Mouse (Mus musculus): ENCODE results near the gene Cdc42se1. TPM values are rescaled to one million over a fixed set of nuclear protein-coding genes. Genes with fewer than 3 reads are reported as not detected.
A peak's percentile ranks its signal among the peaks of the same experiment; 100 is the strongest.
"Not testable (repeated sequence)": the region's sequence is repeated elsewhere in the genome, so short reads cannot be mapped to it uniquely, and the experiment has no call there.

Gene Cdc42se1
- polyA plus RNA-seq, 1 experiment from 2014 or later = 92.3 TPM

DNA sequence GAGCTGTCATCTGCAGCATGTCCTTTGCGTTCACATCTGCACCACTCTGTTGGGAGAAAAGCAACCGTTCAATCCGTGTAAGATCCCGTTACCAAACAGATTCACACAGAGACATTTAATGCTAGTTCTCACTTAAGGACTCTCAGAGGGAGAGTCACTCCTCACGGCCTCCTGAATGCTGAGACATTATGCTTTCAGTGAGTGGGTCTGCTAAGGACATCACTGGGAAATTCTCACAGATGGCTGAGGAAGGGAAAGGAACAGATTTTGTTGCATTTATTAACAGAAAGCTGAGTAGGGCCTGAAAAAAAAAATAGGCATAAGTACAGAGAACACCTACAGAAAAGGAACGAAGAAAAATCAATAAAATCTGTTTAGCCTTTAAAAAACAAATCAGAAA lies 24.7 kb upstream of the Cdc42se1 start:
- no peak overlapping the region for H3K4me2 ChIP-seq
- 88% methylated on average over 6 of the region's 6 CpGs for WGBS
- H3K9ac ChIP-seq = no peak overlapping the region
- no peak for ATAC-seq
- H3K4me1 ChIP-seq = no peaks in the 10 kb centered on the region
- no peak overlapping the region for H3K4me3 ChIP-seq
- no peaks in the 10 kb centered on the region for H3K9me3 ChIP-seq (replicated peaks)
- H3K36me3 ChIP-seq (ENCODE audit: poor library complexity, severe bottlenecking) = peaks cover 90% of the 10 kb centered on the region
- no peak overlapping the region for H3K27ac ChIP-seq
- no peaks in the 10 kb centered on the region for H3K27me3 ChIP-seq

DNA sequence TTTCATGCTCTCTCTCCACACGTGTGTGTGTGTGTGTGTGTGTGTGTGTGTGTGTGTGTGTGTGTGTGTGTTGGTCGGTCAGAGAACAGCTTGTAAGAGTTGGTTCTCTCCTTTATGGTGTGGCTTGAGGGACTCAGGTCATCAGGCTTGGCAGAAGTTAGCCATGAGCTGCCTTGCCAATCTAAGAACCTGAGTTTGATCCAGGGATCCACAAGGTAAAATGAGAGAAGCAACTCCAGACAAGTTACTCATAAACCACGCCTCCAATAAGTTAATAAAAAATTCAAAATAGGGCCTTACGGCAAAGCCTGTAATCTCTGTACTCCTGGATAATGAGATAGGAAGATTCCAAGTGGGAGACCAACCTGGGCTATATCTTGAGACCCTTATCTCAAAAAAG lies 20.2 kb upstream of the Cdc42se1 start:
- Histone ChIP-seq H3K4me2 (no peak overlapping the region), H3K4me1 (no peaks in the 10 kb centered on the region), H3K9me3 (replicated peaks) (no peaks in the 10 kb centered on the region), H3K27ac (no peak overlapping the region), H3K36me3 (ENCODE audit: poor library complexity, severe bottlenecking) (peaks cover 54% of the 10 kb centered on the region), H3K27me3 (no peaks in the 10 kb centered on the region), H3K4me3 (no peak overlapping the region), H3K9ac (no peak overlapping the region)
- 88% methylated on average over 4 of the region's 4 CpGs for WGBS
- ATAC-seq = no peak

DNA sequence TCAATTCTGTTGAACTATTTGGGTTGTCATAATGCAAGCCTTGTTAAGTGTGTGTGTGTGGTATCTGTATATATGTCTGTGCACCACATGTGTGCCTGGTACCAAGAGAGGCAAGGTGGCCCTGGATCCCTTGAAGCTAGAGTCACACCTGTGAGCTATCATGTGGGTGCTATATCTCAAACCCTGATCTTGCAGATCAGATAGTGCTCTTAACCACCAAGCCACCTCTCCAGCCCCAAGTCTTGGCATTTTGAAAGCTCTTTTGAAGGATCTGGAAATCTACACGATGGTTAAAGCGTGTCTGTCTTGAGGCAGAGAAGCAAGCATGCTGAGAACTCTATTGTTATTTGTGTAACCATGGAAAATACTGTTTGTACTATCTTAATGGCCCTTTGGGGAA lies 17.9 kb upstream of the Cdc42se1 start:
- WGBS = 73% methylated on average over 2 of the region's 2 CpGs
- H3K27me3 ChIP-seq = no peaks in the 10 kb centered on the region
- no peaks in the 10 kb centered on the region for H3K9me3 ChIP-seq (replicated peaks)
- H3K4me2 ChIP-seq = no peak overlapping the region
- no peaks in the 10 kb centered on the region for H3K4me1 ChIP-seq
- no peak overlapping the region for H3K27ac ChIP-seq
- H3K36me3 ChIP-seq (ENCODE audit: poor library complexity, severe bottlenecking) = peaks cover 48% of the 10 kb centered on the region
- no peak overlapping the region for H3K9ac ChIP-seq
- no peak overlapping the region for H3K4me3 ChIP-seq
- ATAC-seq = no peak

DNA sequence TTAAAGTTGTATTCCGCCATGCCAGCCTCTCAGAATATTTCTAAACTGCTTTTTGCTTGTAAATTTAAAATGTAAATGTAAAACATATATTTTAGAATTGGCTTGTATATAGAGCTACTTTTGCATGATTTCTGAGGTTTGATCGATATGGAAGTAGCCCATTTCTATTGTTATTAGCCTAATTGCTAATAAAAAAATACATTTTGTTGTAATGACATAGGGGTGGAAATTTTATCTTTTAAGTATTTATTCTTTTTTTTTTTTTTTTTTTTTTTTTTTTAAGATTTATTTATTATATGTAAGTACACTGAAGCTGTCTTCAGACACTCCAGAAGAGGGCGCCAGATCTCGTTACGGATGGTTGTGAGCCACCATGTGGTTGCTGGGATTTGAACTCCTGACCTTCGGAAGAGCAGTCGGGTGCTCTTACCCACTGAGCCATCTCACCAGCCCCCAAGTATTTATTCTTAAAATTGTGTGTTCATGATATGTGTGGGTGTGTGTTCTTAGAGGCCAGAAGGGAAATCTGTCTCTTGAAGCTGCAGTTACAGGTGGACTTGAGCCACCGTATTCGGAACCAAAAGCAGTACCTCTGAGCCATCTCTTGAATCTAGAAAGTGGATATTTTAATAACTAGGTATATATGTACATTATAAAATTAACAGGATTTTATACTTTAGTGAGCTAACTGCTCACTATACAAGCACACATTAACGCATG lies 15.5 kb upstream of the Cdc42se1 start:
- H3K4me3 ChIP-seq; H3K27me3 ChIP-seq; H3K9ac ChIP-seq; H3K4me2 ChIP-seq; H3K9me3 ChIP-seq (replicated peaks); ATAC-seq; H3K27ac ChIP-seq: not testable (repeated sequence)
- Histone ChIP-seq H3K36me3 (ENCODE audit: poor library complexity, severe bottlenecking) (peaks cover 32% of the 10 kb centered on the region), H3K4me1 (peaks cover 12% of the 10 kb centered on the region)
- 90% methylated on average over 9 of the region's 10 CpGs for WGBS

DNA sequence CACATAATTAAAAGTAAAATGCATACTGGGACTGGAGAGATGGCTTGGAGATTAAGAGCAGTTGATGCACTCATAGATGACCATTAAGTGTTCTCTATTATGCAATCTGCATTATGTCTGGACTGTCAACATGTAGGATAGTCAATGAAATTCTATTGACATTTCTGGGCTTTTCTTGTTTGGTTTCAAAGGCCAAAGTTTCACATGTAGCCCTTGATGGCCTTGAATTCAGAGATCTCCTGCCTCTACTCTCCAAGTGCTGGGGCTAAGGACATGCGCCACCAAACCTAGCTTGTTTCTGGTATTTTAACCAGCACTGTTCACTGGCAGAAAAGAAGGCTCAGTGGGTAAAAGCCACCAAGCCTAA lies 14.9 kb upstream of the Cdc42se1 start:
- Histone ChIP-seq H3K9me3 (replicated peaks) (no peaks in the 10 kb centered on the region), H3K27me3 (no peaks in the 10 kb centered on the region), H3K4me2 (no peak overlapping the region), H3K4me3 (no peak overlapping the region), H3K36me3 (ENCODE audit: poor library complexity, severe bottlenecking) (peaks cover 31% of the 10 kb centered on the region), H3K9ac (no peak overlapping the region), H3K27ac (no peak overlapping the region), H3K4me1 (peaks cover 18% of the 10 kb centered on the region)
- ATAC-seq = no peak
- WGBS = 100% methylated on average over 1 of the region's 1 CpGs

DNA sequence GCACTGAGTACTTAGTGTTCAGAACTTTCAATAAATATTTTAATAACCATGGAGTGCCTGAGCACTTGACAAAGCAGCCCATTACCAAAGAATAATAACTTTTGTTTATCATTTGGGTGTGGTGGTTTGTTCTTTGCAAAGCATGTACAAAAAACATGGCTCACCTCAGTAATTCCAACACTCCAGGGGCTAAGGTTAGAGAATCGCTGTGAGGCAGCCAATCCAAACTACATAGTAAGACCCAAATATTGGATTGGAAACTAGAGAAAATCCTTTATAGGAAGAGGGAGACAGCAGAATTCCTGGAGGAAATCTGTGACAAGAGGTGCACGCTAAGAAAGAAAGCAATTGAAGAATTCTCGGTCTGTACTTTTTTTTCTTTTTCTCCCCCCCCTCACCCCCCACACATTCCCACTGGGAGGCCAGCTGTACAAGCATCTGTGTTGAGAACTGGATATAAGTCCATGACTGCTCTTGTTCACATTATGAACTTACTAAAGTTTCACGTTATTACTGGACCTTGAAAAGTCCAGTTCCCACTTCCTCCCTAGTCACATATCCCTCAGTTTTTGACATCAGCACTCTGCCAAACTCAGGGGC lies 11.8 kb upstream of the Cdc42se1 start:
- Histone ChIP-seq H3K9ac (peak overlapping the region; percentile 91), H3K9me3 (replicated peaks) (no peaks in the 10 kb centered on the region), H3K27me3 (no peaks in the 10 kb centered on the region), H3K4me3 (peak overlapping the region; percentile 75), H3K4me1 (peaks cover 19% of the 10 kb centered on the region), H3K4me2 (peak overlapping the region; percentile 71), H3K36me3 (ENCODE audit: poor library complexity, severe bottlenecking) (peaks cover 58% of the 10 kb centered on the region), H3K27ac (peak overlapping the region; percentile 98; the same call in 1 of the 2 replicates)
- ATAC-seq = no peak
- WGBS = 17% methylated on average over 4 of the region's 4 CpGs

DNA sequence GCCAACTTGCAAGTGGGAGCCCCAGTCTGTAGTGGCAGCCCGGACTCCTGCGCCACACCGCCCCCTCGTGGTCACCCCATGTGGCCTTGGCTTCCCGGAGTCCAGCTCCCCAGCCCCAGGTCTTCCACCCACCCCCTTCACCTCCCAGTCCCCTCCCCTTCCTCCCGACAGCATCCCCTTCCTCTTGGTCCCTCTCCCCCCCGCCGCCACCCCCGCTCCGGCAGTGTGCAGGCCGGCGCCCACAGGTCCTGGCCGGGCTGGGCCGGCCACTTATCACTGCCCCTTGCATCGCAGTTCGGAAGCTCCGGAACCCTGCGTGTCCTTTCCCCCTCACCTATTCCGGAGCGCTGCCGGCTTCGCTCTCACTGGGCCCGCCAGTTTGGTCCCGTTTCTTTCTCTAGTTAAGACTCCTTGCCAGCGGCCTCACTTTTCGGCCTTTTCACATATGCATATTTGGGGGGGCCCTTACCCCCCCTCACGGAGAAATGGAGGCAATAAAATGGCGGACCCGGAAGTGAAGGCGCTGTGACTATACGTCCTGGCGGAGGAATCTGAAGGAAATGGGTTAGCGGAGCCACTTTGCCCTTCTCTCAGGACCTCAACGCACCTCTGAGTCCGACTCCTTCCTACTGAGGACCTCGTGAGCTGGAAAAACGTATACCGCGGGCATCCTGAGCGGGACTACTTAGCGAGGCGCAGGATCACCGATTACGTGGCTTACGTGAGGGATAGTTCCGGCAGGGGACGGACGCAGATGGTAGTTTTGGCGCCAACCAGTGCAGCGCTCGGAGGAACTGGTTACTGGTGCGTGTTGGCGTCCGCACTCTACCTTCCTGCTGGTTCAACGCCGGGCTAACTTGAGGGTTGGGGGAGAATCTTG lies 11.0 kb upstream of the Cdc42se1 start, which contains the start of gene Gabpb2:
Gene Gabpb2 (minus strand): TSS at position 662 of the 880 bp plus-strand sequence.
- H3K4me1 ChIP-seq = peaks cover 20% of the 10 kb centered on the region
- no peaks in the 10 kb centered on the region for H3K27me3 ChIP-seq
- H3K27ac ChIP-seq = peak within 1 kb of the TSS; percentile 98
- peak; percentile 88 for ATAC-seq
- peaks cover 62% of the 10 kb centered on the region for H3K36me3 ChIP-seq (ENCODE audit: poor library complexity, severe bottlenecking)
- peak within 1 kb of the TSS; percentile 71 for H3K4me2 ChIP-seq
- no peaks in the 10 kb centered on the region for H3K9me3 ChIP-seq (replicated peaks)
- H3K4me3 ChIP-seq = peak within 1 kb of the TSS; percentile 75
- under 1% methylated on average over 56 of the region's 56 CpGs for WGBS
- H3K9ac ChIP-seq = peak within 1 kb of the TSS; percentile 91

DNA sequence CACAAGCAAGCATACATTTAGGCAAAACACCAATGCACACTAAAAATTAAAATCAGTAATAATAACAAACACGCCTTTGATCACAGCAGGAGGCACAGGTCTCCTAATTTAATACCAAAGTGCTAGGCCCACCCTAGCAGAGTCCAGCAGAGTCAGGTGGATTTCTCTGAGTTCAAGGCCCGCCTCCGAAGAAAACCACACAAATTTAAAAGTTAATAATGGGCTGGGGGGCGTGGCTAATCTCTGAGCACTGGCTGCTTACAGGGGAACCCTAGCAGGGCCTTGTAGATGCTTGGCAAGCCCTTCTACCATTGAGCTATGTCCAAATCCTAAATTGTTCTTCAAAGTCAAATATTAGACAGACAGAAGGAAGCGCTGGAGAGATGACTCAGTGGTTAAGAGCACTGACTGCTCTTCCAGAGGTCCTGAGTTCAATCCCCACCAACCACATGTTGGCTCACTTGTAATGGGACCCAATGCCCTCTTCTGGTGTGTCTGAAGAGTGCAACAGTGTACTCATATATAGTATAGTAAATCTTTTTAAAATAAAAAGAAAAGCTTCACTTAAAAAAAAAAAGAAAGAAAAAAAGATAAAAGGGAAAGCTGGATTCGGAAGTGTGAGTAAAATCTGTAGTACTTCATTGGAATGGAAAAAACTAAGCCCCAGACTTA lies 9.9 kb upstream of the Cdc42se1 start:
- 84% methylated on average over 6 of the region's 6 CpGs for WGBS
- Histone ChIP-seq H3K9me3 (replicated peaks) (no peaks in the 10 kb centered on the region), H3K36me3 (ENCODE audit: poor library complexity, severe bottlenecking) (peaks cover 72% of the 10 kb centered on the region), H3K27ac (peak overlapping the region; percentile 98), H3K4me3 (peak overlapping the region; percentile 75), H3K9ac (no peak overlapping the region), H3K27me3 (no peaks in the 10 kb centered on the region), H3K4me1 (peaks cover 24% of the 10 kb centered on the region), H3K4me2 (peak overlapping the region; percentile 71)
- ATAC-seq = no peak

DNA sequence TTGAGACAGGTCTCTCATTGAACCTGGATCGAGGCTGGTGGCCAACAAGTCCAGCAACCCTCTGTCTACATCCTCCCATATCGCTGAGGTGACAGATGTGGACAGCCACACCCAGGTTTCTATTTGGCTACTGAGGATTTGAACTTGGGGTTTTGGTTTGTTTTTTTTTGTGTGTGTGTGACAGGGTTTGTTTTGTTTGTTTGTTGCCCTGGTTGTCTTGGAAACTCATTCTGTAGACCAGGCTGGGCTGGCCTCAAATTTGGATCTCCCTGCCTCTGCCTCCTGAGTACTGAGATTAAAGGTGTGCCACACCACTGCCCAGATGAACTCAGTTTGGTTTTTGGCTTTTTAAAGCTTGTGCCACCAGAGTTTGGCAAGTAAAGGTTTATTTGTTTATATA lies 5.5 kb upstream of the Cdc42se1 start:
- Histone ChIP-seq H3K9me3 (replicated peaks) (no peaks in the 10 kb centered on the region), H3K27ac (no peak overlapping the region), H3K27me3 (no peaks in the 10 kb centered on the region), H3K4me1 (peaks cover 44% of the 10 kb centered on the region), H3K4me3 (no peak overlapping the region), H3K36me3 (ENCODE audit: poor library complexity, severe bottlenecking) (peaks cover 76% of the 10 kb centered on the region), H3K4me2 (no peak overlapping the region), H3K9ac (no peak overlapping the region)
- WGBS = 93% methylated on average over 2 of the region's 2 CpGs
- no peak for ATAC-seq

DNA sequence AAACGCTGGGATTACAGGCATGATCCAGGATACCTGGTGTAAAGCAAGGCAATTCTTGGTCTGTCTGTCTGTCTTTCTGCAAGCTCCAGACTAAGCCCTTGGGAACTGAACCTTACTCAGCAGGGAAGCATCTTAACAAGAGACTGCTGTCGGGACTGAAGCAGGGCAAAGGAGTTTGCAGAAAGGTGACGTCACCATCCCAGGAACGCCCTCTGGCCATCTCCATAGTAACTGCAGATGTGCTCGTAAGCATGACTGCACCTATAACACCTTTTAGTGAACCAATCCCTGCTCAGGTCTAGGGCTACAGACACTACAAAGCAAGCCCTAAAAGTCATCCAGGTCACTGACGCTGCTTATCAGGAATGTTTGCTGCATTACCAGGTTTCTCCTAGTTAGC lies 4.2 kb upstream of the Cdc42se1 start:
- WGBS = 12% methylated on average over 6 of the region's 6 CpGs
- Histone ChIP-seq H3K9me3 (replicated peaks) (no peaks in the 10 kb centered on the region), H3K27ac (no peak overlapping the region), H3K9ac (no peak overlapping the region), H3K4me2 (peak overlapping the region; percentile 94), H3K27me3 (no peaks in the 10 kb centered on the region), H3K4me1 (peaks cover 37% of the 10 kb centered on the region), H3K36me3 (ENCODE audit: poor library complexity, severe bottlenecking) (peaks cover 64% of the 10 kb centered on the region), H3K4me3 (peak overlapping the region; percentile 15; the same call in 1 of the 2 replicates)
- ATAC-seq = no peak

DNA sequence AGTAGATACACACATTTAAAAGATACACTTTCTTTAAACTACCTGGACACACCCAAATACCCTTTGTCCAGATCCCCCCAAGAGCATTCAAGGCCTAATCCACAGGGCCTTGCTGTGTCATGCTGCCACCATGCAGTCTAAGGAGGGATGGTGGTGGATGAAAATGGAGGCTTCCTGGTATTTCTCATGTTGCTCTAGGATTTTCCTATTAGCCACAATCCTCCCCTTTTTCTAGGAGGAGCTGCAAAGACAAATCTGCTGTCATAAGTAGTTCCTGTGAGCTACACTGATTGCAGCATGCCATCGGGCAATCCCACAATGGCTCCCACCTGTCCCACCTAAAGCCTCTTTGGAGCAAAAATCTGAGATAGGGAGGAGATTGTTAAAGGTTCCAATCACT lies 1.3 kb upstream of the Cdc42se1 start:
- peak overlapping the region; percentile 90 for H3K4me3 ChIP-seq
- WGBS = 14% methylated on average over 1 of the region's 1 CpGs
- no peak for ATAC-seq
- peak overlapping the region; percentile 97 for H3K9ac ChIP-seq
- no peaks in the 10 kb centered on the region for H3K27me3 ChIP-seq
- peak overlapping the region; percentile 96 for H3K27ac ChIP-seq
- H3K4me2 ChIP-seq = peak overlapping the region; percentile 94
- H3K4me1 ChIP-seq = peaks cover 61% of the 10 kb centered on the region
- H3K36me3 ChIP-seq (ENCODE audit: poor library complexity, severe bottlenecking) = peaks cover 43% of the 10 kb centered on the region
- H3K9me3 ChIP-seq (replicated peaks) = no peaks in the 10 kb centered on the region

All from forebrain, embryonic 13.5 days (tissue).